Mouse (Mus musculus): ENCODE results near the gene Rpa1.
"Not testable (repeated sequence)": the region's sequence is repeated elsewhere in the genome, so short reads cannot be mapped to it uniquely, and the experiment has no call there.

Rpa1 gene

GRCm38 (mm10) chr11:75285893-75286467 lies 62.1 kb downstream of the Rpa1 start:
- DNase-seq (ENCODE audit: low spot score): no peak

- DNase-seq (ENCODE audit: low spot score): not testable (repeated sequence)
Measured at GRCm38 (mm10) chr11:75283784-75284183, 64.3 kb downstream of the Rpa1 start.

GRCm38 (mm10) chr11:75282496-75283120 lies 65.5 kb downstream of the Rpa1 start:
- DNase-seq (ENCODE audit: low spot score): no peak

DNA sequence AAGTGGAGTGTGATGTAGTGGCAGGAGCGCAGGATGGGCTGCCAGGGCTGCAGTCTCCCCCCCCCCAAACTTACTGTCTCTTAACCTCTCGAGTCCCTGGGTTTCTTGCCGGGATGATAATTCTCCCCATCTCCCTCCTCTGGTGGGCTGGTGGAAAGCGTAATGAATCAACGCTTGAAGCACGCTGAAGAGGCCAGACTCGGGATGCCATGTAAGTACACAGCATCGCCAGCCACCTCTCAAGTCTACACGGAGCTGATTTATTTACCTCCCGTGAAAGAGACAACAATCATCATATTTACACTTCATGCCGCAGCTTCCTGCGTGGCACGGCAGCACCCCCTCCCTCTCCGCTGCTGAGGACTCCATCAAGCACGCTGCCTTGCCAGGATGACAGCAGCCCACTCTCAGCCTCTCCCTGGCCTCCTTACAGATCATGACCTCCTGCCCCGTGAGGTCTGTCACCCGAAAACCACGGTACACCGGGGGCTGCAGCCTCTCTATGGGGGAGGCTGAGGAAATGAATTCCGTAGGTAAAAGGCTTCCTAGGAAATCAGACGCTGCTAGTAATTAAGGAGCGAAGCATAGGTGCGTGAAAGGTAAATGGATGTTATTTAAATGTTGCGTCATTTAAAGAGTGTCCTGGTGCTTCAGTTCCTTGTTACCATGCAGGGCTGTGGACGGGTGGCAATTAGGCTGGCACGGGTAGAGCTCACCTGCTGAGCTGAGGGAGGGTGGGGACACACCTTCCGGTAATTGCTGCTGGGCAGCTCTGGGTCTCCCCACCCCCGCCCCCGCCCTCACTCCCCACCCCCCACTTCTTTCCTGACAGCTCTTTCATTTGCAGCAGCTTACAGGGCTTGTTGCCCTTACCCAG lies 66.5 kb downstream of the Rpa1 start:
- DNase-seq (ENCODE audit: low spot score): no peak

DNA sequence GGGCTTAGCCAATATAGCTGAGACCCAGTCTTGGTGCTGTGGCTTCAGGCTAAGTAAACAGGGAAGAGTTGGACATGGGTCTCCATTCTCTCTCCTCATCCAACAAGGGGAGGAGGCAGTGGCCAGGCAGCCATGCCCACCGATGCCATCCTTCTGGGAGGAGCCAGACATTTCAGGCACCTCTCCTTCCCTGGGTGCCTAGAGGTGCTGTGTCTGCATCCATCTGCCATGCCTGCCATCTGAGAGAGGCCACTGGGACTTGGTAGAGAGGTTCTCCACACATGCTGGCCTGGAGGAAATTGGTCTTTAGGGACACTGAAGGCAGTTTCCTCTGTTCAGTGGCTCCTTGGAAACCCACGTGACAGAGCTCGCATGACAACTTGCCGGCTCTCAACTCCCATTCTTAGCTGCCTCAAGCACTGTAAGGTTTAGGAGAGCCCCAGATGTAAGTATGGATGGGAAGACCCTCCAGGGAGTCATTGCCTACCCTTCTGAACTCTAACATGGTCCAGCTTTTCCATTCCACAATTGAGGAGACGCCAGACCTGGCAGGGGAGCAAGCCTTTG lies 67.6 kb downstream of the Rpa1 start:
- DNase-seq (ENCODE audit: low spot score): no peak

GRCm38 (mm10) chr11:75280066-75280410 lies 68.1 kb downstream of the Rpa1 start:
- DNase-seq (ENCODE audit: low spot score): no peak

DNA sequence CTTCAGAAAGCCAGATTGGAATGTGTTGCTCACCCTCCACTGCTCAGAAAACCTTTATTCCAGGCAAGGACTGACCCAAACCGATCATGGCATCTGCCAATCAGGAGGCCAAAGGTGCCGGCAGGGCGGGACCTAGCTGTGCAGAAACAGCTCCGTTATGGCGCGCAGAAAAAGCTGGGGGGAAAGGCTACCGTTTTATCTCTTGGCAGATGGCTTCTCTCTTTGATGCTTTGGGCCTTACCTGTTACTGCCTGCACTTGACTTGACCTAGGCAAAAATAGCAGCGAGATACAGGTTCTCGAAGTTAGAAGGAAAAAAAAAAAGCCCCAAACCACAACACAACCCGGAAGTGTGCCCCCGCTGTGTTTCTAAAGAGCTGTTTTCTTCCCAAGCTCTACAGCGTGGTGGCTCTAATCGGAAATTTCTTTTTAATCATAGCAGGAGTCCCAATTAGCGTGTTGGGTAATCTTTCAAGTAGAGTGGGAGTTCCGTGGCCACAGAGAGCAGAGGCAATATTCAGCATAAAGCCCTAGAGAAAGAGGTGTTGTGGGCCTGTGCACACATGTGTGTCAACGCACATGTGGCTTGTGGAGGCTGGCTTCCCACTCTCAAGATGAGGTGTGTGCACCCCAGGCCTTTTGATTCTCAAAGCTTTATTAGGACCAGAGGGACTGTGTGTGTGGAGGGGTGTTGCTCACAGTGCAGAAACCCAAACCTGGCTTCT lies 68.6 kb downstream of the Rpa1 start:
- DNase-seq (ENCODE audit: low spot score): no peak

- no peak for DNase-seq (ENCODE audit: low spot score)
Measured at GRCm38 (mm10) chr11:75279013-75279341, 69.1 kb downstream of the Rpa1 start.

DNA sequence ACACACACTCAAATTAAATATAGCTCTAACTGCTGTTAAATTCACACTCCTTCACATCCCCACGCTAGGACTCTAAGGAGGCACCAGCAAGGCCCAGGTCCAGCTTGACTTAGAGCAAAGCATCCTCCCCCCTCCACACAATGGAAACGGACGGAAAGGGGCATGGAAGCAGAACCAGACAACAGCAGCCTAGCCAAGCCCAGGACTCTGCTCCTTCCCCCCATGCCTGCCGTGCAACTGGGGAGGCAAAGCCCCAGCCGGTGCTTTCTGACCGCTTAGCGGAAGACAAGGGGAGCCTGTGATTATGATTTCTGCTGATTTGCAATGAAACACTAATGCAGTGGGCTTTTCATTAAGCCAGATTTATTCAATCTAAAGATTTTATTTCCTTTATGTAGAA lies 70.0 kb downstream of the Rpa1 start:
- DNase-seq (ENCODE audit: low spot score): no peak

GRCm38 (mm10) chr11:75275035-75275434 lies 73.1 kb downstream of the Rpa1 start:
- DNase-seq (ENCODE audit: low spot score): no peak

DNA sequence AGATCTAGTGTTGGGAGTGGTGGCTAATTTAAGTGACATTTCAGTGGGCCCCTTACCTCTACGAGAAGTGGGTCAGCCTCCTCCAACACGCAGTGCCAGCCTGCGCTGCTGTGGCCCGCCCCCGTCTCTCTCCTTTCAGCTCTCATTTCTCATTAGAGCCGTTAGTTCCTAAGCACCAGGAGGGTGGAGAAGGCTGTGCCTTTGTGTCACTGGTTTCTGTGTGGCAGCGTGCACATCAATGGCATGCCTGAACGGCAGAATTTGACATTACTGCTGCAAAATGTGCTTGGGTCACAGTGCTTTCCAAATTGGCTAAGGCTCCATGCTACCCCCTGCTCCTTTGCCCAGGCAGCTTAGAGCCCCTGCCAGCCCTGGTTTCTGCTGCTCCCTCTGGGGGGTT lies 74.7 kb downstream of the Rpa1 start:
- DNase-seq (ENCODE audit: low spot score): no peak

GRCm38 (mm10) chr11:75270985-75271434 lies 77.1 kb downstream of the Rpa1 start:
- DNase-seq (ENCODE audit: low spot score): no peak

DNA sequence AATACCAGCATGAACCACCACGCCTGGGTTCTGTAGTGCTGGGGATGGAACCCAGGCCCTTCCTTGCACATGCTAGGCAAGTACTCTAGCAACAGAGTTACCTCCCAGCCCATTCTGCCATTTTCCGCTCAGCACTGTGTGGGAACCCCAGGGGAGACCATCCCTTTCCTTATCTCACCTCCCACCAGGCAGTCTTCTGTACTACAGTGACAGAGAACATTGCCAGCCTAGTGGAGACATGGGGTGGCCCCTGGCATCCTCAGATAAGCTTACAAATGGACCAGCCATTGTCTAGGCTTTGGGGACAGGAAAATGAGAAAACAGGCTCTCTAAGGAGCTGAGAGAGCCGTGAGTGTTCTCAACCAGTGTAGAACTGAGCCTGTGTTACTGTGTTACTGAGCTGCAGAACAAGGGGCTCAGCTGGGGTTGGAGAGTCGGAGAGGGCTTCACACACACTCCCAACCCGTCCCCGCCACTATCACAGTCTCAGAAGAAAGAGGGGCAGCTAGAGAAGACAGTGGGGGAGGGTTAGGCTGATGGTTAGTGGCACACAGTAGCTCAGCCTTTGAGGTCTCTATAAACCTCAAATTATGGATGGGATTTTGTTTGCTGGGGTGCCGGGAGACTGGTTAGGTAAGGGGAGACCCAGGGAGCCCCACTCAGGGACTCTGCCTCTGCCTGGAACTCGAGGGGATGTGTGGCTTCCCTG lies 77.7 kb downstream of the Rpa1 start:
- DNase-seq (ENCODE audit: low spot score): no peak

GRCm38 (mm10) chr11:75269213-75269612 lies 78.9 kb downstream of the Rpa1 start:
- no peak for DNase-seq (ENCODE audit: low spot score)

- no peak for DNase-seq (ENCODE audit: low spot score)
Measured at GRCm38 (mm10) chr11:75268492-75268891, 79.6 kb downstream of the Rpa1 start.

DNA sequence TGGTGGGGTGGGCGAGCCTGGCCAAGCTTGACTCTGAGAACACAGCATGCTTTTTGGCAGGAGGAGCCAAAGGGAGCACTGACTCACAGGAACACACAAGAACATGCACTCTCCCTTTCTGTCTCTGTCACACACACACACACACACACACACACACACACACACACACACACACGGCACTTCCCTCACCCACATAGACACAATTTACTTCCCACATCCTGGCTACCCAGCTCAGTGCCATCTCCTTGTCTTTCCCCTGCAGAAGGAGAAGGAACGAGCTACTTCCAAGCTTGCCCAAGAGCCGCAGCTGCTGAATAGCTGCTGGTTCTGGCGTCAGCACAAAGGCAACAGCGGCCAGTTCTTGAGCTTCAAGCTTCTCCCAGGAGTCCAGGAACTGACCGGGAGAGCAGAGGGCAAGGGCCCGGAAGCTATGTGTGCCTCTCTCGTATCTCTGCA lies 80.3 kb downstream of the Rpa1 start:
- no peak for DNase-seq (ENCODE audit: low spot score)

DNA sequence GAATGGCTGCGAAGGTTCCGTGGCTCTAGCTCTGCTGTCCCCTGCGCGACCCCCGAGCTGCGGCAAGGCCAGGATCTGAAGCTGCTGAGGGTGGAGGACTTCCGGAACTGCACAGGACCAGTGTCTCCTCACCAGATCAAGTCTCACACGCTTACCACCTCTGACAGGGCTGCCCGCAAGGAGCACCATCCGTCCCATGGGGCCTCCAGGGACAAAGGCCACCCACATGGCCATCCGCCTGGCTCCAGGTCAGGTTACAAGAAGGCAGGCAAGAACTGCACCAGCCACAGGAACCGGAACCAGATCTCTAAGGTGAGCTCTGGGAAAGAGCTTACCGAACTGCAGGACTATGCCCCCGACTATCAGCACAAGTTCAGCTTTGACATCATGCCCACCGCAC lies 82.6 kb downstream of the Rpa1 start:
- DNase-seq (ENCODE audit: low spot score): no peak

- DNase-seq (ENCODE audit: low spot score): no peak
Measured at GRCm38 (mm10) chr11:75264550-75264949, 83.6 kb downstream of the Rpa1 start.

GRCm38 (mm10) chr11:75263964-75264312 lies 84.2 kb downstream of the Rpa1 start:
- no peak for DNase-seq (ENCODE audit: low spot score)

GRCm38 (mm10) chr11:75263274-75263963 lies 84.7 kb downstream of the Rpa1 start:
- no peak for DNase-seq (ENCODE audit: low spot score)

- DNase-seq (ENCODE audit: low spot score): no peak
Measured at GRCm38 (mm10) chr11:75262791-75263190, 85.3 kb downstream of the Rpa1 start.

Measured in left cerebral cortex, adult 11 months (tissue).